Mouse (Mus musculus) C2C12 (cell line): ENCODE measurements around the gene Ctsw.

Experiments
- CEBPB ChIP-seq: IDR thresholded peaks from one replicate; pipeline ENCODE4 v1.6.1; 2011; ENCODE audit warnings: low read depth, mild to moderate bottlenecking, control low read depth, moderate library complexity
- CTCF ChIP-seq: IDR thresholded peaks from one replicate; pipeline ENCODE4 v1.5.1; 2011; ENCODE audit not compliant: control insufficient read depth, insufficient read depth, insufficient read length
- MAX ChIP-seq: IDR thresholded peaks from one replicate; pipeline ENCODE4 v1.6.1; 2011; ENCODE audit warnings: mild to moderate bottlenecking, control low read depth
- MYOD1 ChIP-seq: IDR thresholded peaks from one replicate; pipeline ENCODE4 v1.6.1; 2011; ENCODE audit warnings: low read depth; ENCODE audit not compliant: control insufficient read depth, insufficient read length
- MYOG ChIP-seq: IDR thresholded peaks from one replicate; pipeline ENCODE4 v1.6.1; 2011; ENCODE audit not compliant: control insufficient read depth, insufficient read length; ENCODE audit errors: extremely low read depth
- USF1 ChIP-seq: IDR thresholded peaks from one replicate; pipeline ENCODE4 v1.6.1; 2011; ENCODE audit warnings: low read depth, mild to moderate bottlenecking, control low read depth, moderate library complexity

GRCm38 (mm10) chr19:5510031-5511026, 42.0 kb upstream of the Ctsw start, which contains the start of gene Snx32:
- TF ChIP-seq USF1, result peak; percentile 88
- no peak for TF ChIP-seq CTCF
- TF ChIP-seq CEBPB, result no peak
- no peak for TF ChIP-seq MYOG
- TF ChIP-seq MYOD1, result no peak
- no peak for TF ChIP-seq MAX
